Mouse (Mus musculus) erythroblast, embryonic 14.5 days (primary cell): Measurements from ENCODE around the gene Agfg2.

ENCODE experiments used
- GATA1 ChIP-seq: IDR thresholded peaks from 2 replicates; pipeline ENCODE4 v1.6.1; 2012; ENCODE audit warnings: low read length, inconsistent platforms, mixed read lengths
- TAL1 ChIP-seq: IDR thresholded peaks from 3 replicates; pipeline ENCODE4 v1.6.1; 2012; ENCODE audit warnings: low read length, inconsistent platforms, mixed read lengths

- TF ChIP-seq TAL1 = no peak
- TF ChIP-seq GATA1 = no peak
Observed at GRCm38 (mm10) chr5:137677859-137678258, 6.7 kb downstream of the Agfg2 start.
